Mouse (Mus musculus): ENCODE measurements around the gene Gm28308. TPM values are rescaled to one million over a fixed set of nuclear protein-coding genes. Genes with fewer than 3 reads are reported as not detected.

Gm28308 gene
- total RNA-seq, 2 experiments from 2014 or later, result not detected

- DNase-seq, result no peak
- intact Hi-C loops (cut with DNase I), result no loop called here
Measured at GRCm38 (mm10) chr6:52138576-52138975, 74.6 kb downstream of the Gm28308 start.

- intact Hi-C loops (cut with DNase I), result no loop called here
Measured at GRCm38 (mm10) chr6:52137841-52138535, 75.2 kb downstream of the Gm28308 start.

DNA sequence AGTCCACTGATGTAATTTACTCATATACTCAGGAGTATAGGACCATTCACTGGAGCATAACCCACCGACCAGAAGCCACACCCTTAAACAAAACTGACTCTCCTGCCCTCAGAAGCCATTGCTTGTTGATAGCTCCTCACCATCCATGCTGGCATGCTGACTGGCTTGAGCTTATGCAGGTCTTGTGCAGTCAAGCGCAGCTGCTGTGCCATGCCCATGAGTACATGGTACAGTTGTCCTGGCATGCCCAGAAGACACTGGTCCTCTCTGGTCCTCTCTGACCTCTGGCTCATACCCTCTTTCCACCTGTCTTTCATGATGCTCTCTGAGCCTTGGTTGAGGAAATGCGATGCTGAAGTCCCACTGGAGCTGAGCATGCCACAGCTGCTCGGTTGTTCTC is 89.5 kb downstream of the Gm28308 start:
- intact Hi-C loops (cut with DNase I), result no loop called here
- DNase-seq, result no peak

More at GRCm38 (mm10) chr6:52137841-52138535, 75.2 kb downstream of the Gm28308 start:
- DNase-seq, result no peak

DNA sequence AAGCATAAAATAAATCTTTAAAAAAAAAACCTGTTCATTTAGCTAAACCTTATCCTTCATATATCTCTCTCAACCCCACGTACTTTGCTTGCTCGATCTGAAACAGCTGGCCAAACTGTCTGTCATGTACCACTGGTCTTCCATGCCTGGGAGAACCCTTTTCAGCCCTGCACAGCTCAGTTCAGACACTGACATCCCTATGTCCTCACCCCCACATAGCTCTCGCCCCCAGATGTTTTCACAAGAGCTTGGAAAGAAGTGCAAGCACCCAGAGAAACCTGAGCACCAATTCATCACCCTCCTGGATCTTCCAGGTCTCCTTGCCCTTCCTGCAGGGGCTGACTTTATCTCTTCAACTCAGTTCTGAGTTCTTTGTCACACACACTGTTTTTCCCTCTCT is 92.0 kb downstream of the Gm28308 start:
- intact Hi-C loops (cut with DNase I), result no loop called here
- DNase-seq, result no peak

DNA sequence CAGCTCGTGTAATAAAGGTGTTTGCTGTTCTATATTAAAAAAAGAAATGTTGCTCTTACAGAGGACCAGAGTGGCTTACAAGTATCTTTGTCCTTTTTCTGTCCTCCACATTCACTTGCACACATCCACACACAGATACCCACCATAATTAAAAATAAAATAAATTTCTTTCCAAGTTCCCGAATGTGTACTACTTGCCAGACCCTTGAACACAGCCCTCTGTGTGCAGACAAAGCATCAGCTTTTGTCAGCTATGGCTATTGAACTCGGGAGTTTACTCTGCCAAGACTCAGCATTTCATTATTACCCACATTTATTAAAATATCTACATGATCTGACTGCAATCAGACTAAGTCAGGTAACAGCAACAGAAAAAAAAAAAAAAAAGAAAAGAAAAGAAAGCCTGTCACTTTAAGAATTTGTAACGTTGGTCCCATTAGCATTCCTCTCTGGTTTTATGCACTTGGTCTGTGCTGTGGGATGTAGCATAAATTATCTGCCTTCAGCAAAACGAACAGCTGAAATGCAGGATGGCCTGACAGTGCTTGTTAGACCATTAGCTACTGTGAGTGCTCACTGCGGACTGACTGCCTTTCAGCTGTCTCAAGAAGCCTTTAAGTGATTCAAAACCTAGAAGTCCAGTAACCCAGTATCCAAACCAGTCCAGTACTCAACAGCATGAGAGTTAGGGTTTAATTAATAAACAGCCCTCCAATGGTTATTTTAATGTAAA is 94.1 kb downstream of the Gm28308 start:
- DNase-seq, result no peak
- intact Hi-C loops (cut with DNase I), result no loop called here

GRCm38 (mm10) chr6:52115899-52116298 is 97.2 kb downstream of the Gm28308 start:
- intact Hi-C loops (cut with DNase I), result no loop called here
- DNase-seq, result no peak

Small RNA genes within 50 kb of the gene (microRNA-seq; reads per million reads assigned to microRNA genes)
- gene Mir196b, result 49.4 to 78.9 reads per million in 2 experiments

Other genes starting within 250 kb of the Gm28308 start
- 10 to 100 TPM; 11.8 to 13.3 TPM for gene Skap2, start 200.8 kb downstream of the Gm28308 start, total RNA-seq (2021)
- gene Hoxa1, start 55.0 kb downstream of the Gm28308 start, total RNA-seq (2021), result under 1 TPM; 0.22 to 0.30 TPM
- 1 to 10 TPM in 1 of 2 experiments, under 1 TPM in 1; 0.98 to 1.0 TPM for gene Hoxa2, start 48.5 kb downstream of the Gm28308 start, total RNA-seq (2021)
- under 1 TPM; 0.10 to 0.17 TPM for gene 5730596B20Rik, start 35.8 kb downstream of the Gm28308 start, total RNA-seq (2021)
- 1 to 10 TPM in 1 of 2 experiments, under 1 TPM in 1; 0.69 to 1.3 TPM for gene Hoxa4, start 21.6 kb downstream of the Gm28308 start, total RNA-seq (2021)
- gene Hoxa5, start 8.8 kb downstream of the Gm28308 start, total RNA-seq (2021), result 1 to 10 TPM; 1.2 to 1.6 TPM
- not detected for gene Hoxa6, start 4.6 kb downstream of the Gm28308 start, total RNA-seq (2021)
- gene Hoxa3, start within 50 bp of the Gm28308 start, total RNA-seq (2021), result 1 to 10 TPM; 1.5 TPM
- under 1 TPM; 0.40 to 0.41 TPM for gene Hoxa7, start 8.5 kb upstream of the Gm28308 start, total RNA-seq (2021)
- gene Hoxa9, start 17.8 kb upstream of the Gm28308 start, total RNA-seq (2021), result not detected
- not detected for gene Hoxa10, start 27.5 kb upstream of the Gm28308 start, total RNA-seq (2021)
- not detected for gene Hoxa11, start 32.5 kb upstream of the Gm28308 start, total RNA-seq (2021)
- not detected for gene Hoxa13, start 47.5 kb upstream of the Gm28308 start, total RNA-seq (2021)
- not detected for gene Evx1, start 100.2 kb upstream of the Gm28308 start, total RNA-seq (2021)

Measured in heart, postnatal 10 days (tissue).